Mouse (Mus musculus) heart, adult 2 months (tissue): ENCODE results near the gene Tcte1.

ENCODE experiments used
- CTCF ChIP-seq: fragments of 200-600 bp; IDR thresholded peaks from 2 replicates; pipeline ENCODE4 v1.8.1; 2022; ENCODE audit warnings: antibody characterized with exemption, mild to moderate bottlenecking, moderate library complexity
- EP300 ChIP-seq: fragments of 200-500 bp; IDR thresholded peaks from 2 replicates; pipeline ENCODE4 v1.6.1; 2011; ENCODE audit warnings: low read depth, low read length, control low read depth; ENCODE audit not compliant: insufficient read depth
- POLR2A ChIP-seq: fragments of 200-500 bp; IDR thresholded peaks from 2 replicates; pipeline ENCODE4 v1.6.1; 2011; ENCODE audit warnings: mild to moderate bottlenecking, low read depth, low read length, control low read depth; ENCODE audit not compliant: insufficient read depth

- TF ChIP-seq CTCF = no peak
- TF ChIP-seq EP300 = no peak
- no peak for TF ChIP-seq POLR2A
Observed at GRCm38 (mm10) chr17:45474146-45474545, 49.1 kb upstream of the Tcte1 start.
